Mouse (Mus musculus) heart, embryonic 11.5 days (tissue): ENCODE measurements around the gene Macrod2. TPM values are rescaled to one million over a fixed set of nuclear protein-coding genes. Genes with fewer than 3 reads are reported as not detected.

Source experiments
- ATAC-seq: fragments of 200-750 bp; cut with Nextera tagmentation; replicated peaks from 2 replicates; pipeline ENCODE4 v1.8.0; 2017; ENCODE audit warnings: moderate library complexity; ENCODE audit not compliant: insufficient number of reproducible peaks, low FRiP score, low TSS enrichment
- H3K27ac ChIP-seq: fragments of 300-500 bp; sonication (generic); 2 replicates; pipeline ENCODE4 v1.5.1; 2014; ENCODE audit warnings: mild to moderate bottlenecking, low read depth, low read length
- H3K27me3 ChIP-seq: fragments of 300-500 bp; sonication (generic); 2 replicates; pipeline ENCODE4 v1.6.1; 2014; ENCODE audit warnings: mild to moderate bottlenecking, low read length, mixed read lengths; ENCODE audit not compliant: control insufficient read depth, insufficient read depth
- H3K36me3 ChIP-seq: fragments of 300-500 bp; sonication (generic); 2 replicates; pipeline ENCODE4 v1.6.1; 2014; ENCODE audit warnings: mild to moderate bottlenecking, low read length, moderate library complexity, mixed read lengths; ENCODE audit not compliant: control insufficient read depth, insufficient read depth
- H3K4me1 ChIP-seq: fragments of 300-500 bp; sonication (generic); 2 replicates; pipeline ENCODE4 v1.6.1; 2014; ENCODE audit warnings: low read length; ENCODE audit not compliant: control insufficient read depth, insufficient read depth
- H3K4me2 ChIP-seq: fragments of 300-500 bp; sonication (generic); 2 replicates; pipeline ENCODE4 v1.6.1; 2014; ENCODE audit warnings: mild to moderate bottlenecking, moderate library complexity
- H3K4me3 ChIP-seq: fragments of 300-500 bp; sonication (generic); 2 replicates; pipeline ENCODE4 v1.5.1; 2014; ENCODE audit warnings: low read depth, low read length
- H3K9ac ChIP-seq: fragments of 300-500 bp; sonication (generic); 2 replicates; pipeline ENCODE4 v1.6.1; 2014; ENCODE audit warnings: mild to moderate bottlenecking, low read depth, low read length, moderate library complexity
- H3K9me3 ChIP-seq: fragments of 300-500 bp; sonication (generic); replicated peaks from 2 replicates; pipeline ENCODE4 v1.6.1; 2016; ENCODE audit warnings: low read length; ENCODE audit not compliant: control insufficient read depth
- WGBS: fragments of 180-500 bp; shearing (Covaris S2); extraction: QIAGEN DNeasy Blood & Tissue Kit; methylation state at CpG from one replicate; pipeline ENCODE4 v1.1.7; 2014; ENCODE audit not compliant: insufficient replicate concordance; 5-methylcytosine and 5-hydroxymethylcytosine counted together
- polyA plus RNA-seq: library from polyadenylated mRNA; unstranded; fragments of >200 nt; fragmentation: Nextera tagmentation; extraction: Ambion mirVana; gene quantifications from 2 replicates; pipeline ENCODE4 v1.2.1, GENCODE M21; 2014

Macrod2 gene
- polyA plus RNA-seq, 1 experiment from 2014 or later: 20.5 TPM

DNA sequence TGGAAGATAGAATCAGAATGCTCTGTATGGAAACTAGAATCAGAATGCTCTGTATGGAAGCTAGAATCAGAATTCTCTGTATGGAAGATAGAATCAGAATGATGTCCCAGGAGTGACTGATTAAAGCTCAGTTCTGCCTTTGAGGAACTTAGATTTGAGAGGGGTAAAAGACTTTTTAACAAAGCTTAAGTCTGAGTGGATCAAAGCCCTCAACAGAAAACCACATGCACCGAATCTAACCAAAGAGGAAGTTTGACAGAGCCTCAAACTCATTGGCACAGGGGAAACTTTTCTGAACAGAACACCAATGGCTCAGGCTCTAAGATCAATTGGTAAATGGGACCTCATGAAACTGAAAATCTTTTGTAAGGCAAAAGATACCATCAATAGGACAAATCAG, 885.7 kb downstream of the Macrod2 start:
- Histone ChIP-seq H3K4me1 (no peaks in the 10 kb centered on the region), H3K36me3 (no peaks in the 10 kb centered on the region), H3K4me3 (no peak overlapping the region), H3K9me3 (no peaks in the 10 kb centered on the region), H3K27me3 (no peaks in the 10 kb centered on the region), H3K27ac (no peak overlapping the region), H3K4me2 (no peak overlapping the region), H3K9ac (no peak overlapping the region)
- 83% methylated on average over 1 of the region's 1 CpGs for WGBS
- no peak for ATAC-seq

DNA sequence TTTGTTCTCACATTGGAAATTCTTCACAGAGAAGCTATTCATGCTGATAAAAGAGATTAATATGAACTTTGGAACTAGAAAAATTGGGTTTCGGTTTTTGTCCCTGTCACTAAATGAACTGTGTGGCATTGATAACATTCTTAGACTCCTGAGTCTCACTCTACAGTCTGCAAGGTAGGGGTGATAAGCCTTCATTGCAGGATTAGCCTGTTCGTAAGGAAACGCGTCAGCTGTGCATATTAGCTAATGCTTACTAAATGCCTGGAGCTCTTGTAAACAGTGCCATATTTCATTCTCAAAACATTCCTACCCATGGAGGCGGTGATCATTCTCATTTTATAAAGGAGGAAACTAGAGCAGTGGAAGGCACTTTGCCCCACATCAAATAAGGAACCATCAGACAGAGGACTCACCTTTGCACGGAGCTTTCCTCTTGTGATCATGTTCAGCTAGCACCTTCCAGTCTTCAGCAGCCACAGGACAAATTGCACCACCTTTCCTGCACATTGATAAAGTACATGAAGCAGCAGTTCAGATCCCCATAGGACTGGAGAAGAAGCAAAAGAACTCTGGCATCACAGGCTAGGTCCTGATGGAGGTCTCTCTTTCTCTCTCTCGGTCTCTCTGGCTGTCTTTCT, 891.1 kb downstream of the Macrod2 start:
- Histone ChIP-seq H3K4me3 (no peak overlapping the region), H3K4me1 (peaks cover 11% of the 10 kb centered on the region), H3K27ac (no peak overlapping the region), H3K9ac (no peak overlapping the region), H3K4me2 (no peak overlapping the region), H3K36me3 (no peaks in the 10 kb centered on the region), H3K9me3 (no peaks in the 10 kb centered on the region), H3K27me3 (no peaks in the 10 kb centered on the region)
- 60% methylated on average over 7 of the region's 7 CpGs for WGBS
- ATAC-seq: no peak

DNA sequence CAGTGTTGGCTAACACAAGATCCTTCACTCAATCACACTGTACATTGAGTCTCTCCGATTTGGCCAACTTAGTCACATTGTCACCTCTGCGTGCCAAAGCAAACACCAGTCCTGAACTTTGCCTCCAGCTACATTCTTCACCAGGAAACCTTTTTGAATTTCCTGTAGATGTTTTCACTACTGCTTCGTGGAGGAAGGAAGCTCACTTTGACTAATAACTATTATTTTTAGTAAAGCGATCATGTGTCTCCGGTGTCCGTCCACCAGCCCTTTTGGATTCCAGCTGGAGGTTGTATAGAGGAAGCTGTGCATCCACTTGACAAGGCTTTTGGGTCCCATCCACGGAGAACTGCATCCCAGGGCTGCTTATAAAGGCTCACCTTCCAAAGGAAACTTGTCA, 893.4 kb downstream of the Macrod2 start:
- no peak overlapping the region for H3K27ac ChIP-seq
- H3K9ac ChIP-seq: no peak overlapping the region
- no peak for ATAC-seq
- peaks cover 11% of the 10 kb centered on the region for H3K4me1 ChIP-seq
- no peak overlapping the region for H3K4me3 ChIP-seq
- H3K36me3 ChIP-seq: no peaks in the 10 kb centered on the region
- H3K27me3 ChIP-seq: no peaks in the 10 kb centered on the region
- H3K9me3 ChIP-seq: no peaks in the 10 kb centered on the region
- WGBS: 50% methylated on average over 7 of the region's 7 CpGs
- H3K4me2 ChIP-seq: no peak overlapping the region

DNA sequence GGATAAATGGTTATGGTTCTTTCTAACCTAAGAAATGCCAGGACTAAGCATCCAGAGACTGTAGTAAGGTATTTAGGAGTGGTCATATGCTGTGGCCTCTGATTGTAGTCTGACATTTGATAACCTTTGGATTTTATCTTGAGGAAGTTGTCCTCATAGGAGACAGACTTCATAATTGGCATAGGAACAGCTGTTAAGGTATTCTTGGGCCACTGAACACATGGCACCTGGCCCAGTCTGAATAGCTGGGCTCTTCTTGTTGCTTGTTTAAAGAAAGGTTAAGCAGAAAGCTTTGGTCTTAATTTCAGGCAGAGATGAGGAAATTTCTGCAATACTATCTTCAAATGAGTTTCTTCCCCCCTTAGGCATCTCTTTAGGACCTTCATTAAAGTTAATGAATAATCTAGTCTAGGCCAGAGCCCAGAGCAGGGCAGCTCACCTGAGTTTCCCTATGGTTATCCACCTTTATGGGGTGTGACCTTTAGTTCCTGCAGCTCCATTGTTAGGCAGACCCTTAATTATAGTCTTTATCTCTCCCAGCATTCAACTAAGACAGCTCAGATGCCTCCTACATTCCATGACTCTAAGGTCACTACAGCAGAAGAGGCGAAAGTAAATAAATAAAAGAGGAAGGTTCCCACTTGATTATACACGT, 894.1 kb downstream of the Macrod2 start:
- no peak overlapping the region for H3K9ac ChIP-seq
- H3K4me2 ChIP-seq: no peak overlapping the region
- WGBS: 35% methylated on average over 2 of the region's 2 CpGs
- no peaks in the 10 kb centered on the region for H3K9me3 ChIP-seq
- H3K4me3 ChIP-seq: no peak overlapping the region
- H3K4me1 ChIP-seq: peaks cover 11% of the 10 kb centered on the region
- ATAC-seq: no peak
- no peak overlapping the region for H3K27ac ChIP-seq
- H3K36me3 ChIP-seq: no peaks in the 10 kb centered on the region
- no peaks in the 10 kb centered on the region for H3K27me3 ChIP-seq

DNA sequence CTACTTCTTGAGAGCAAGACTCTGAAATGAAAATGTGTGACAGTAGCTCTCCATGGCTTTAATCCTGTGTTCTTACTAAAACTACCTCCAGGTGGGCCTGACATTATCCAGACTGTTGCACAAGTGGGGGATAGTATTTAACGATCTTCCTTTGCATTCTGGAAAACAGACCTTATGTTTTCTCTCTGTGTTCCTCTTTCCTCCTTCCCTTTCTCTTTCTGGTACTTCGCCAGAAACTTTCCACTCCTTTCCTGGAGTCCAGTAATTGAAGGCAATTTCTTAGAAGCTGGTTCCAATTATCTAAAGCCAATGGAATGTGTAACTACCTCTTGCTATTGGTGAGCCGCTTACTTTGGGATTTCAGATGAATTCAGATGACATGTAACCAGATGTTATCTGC, 897.7 kb downstream of the Macrod2 start:
- no peaks in the 10 kb centered on the region for H3K9me3 ChIP-seq
- H3K36me3 ChIP-seq: no peaks in the 10 kb centered on the region
- H3K27me3 ChIP-seq: no peaks in the 10 kb centered on the region
- H3K4me2 ChIP-seq: no peak overlapping the region
- no peak for ATAC-seq
- peaks cover 10% of the 10 kb centered on the region for H3K4me1 ChIP-seq
- H3K27ac ChIP-seq: no peak overlapping the region
- H3K9ac ChIP-seq: no peak overlapping the region
- WGBS: 35% methylated on average over 3 of the region's 3 CpGs
- no peak overlapping the region for H3K4me3 ChIP-seq

DNA sequence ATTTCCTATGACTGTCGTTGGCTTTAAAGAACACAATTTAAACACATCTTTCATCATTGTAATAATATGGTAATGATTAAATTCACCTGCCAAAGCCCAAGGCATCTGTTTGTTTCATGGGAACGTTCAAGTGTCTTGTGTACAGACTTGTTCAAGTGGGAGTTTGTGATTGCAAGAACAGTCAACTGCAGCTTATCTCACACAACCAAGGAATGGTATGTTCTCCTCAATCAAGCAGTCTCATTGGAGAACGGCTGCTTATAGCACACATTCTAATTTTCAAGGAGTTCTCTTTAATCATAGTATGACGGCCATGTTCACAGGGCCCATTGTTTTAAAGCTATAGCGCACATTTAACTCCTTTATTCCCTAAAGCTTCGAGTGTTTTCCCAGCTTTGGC, 904.1 kb downstream of the Macrod2 start:
- no peaks in the 10 kb centered on the region for H3K27me3 ChIP-seq
- H3K4me2 ChIP-seq: no peak overlapping the region
- H3K4me1 ChIP-seq: 0 out of 2 replicates have a peak, but pooled peaks cover 3% of the 10 kb centered on the region
- H3K9ac ChIP-seq: no peak overlapping the region
- H3K4me3 ChIP-seq: no peak overlapping the region
- ATAC-seq: no peak
- H3K27ac ChIP-seq: no peak overlapping the region
- H3K9me3 ChIP-seq: no peaks in the 10 kb centered on the region
- no peaks in the 10 kb centered on the region for H3K36me3 ChIP-seq
- WGBS: 62% methylated on average over 6 of the region's 6 CpGs

DNA sequence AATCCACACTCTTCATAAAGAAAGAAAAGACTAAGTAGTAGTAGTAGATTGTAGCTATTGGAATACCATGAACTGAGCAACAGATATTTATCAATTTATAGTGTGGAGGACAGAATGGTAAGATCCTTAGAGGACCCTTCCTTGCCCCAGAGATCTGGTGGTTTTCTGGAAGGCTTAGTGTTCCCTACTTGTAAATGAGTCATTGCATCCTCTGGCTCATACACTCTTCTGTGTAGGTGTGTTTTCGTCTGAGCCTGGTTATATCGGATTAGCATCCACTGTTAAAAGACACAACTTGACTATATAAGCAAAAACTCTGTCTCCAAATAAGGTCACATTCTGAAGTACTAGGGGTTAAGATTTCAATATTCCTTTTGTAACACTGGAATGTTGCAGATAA, 905.9 kb downstream of the Macrod2 start:
- WGBS: 88% methylated on average over 2 of the region's 2 CpGs
- Histone ChIP-seq H3K4me2 (no peak overlapping the region), H3K27me3 (no peaks in the 10 kb centered on the region), H3K36me3 (no peaks in the 10 kb centered on the region), H3K4me1 (0 out of 2 replicates have a peak, but pooled peaks cover 3% of the 10 kb centered on the region), H3K4me3 (no peak overlapping the region), H3K9ac (no peak overlapping the region), H3K9me3 (no peaks in the 10 kb centered on the region), H3K27ac (no peak overlapping the region)
- no peak for ATAC-seq

DNA sequence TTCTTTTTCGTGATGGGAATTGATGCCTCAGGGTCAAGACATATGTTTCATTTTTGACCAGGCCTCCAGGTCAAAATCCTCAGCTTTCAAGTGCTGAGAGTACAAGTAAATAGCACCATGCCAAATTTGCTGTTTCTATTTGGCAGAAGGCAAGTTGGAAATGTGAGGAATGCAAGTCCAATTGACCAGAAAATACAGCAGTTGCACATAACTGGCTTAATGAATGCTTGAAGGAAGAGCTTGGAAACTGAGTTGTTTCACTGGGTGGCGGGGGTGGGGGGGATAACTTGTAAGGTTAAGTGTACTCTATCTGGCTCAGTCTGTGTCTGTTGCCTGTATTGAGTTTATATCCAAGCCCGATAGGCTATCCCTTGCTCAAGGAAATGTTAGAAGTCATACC, 913.3 kb downstream of the Macrod2 start:
- H3K27me3 ChIP-seq: no peaks in the 10 kb centered on the region
- H3K9me3 ChIP-seq: no peaks in the 10 kb centered on the region
- no peak for ATAC-seq
- H3K4me3 ChIP-seq: no peak overlapping the region
- 0 out of 2 replicates have a peak, but pooled peaks cover 3% of the 10 kb centered on the region for H3K4me1 ChIP-seq
- 85% methylated on average over 3 of the region's 3 CpGs for WGBS
- H3K36me3 ChIP-seq: no peaks in the 10 kb centered on the region
- H3K9ac ChIP-seq: no peak overlapping the region
- H3K27ac ChIP-seq: no peak overlapping the region
- H3K4me2 ChIP-seq: no peak overlapping the region
